Mouse (Mus musculus): ENCODE measurements at regions not wholly inside any gene's neighbourhood (a gene's known extent, or its start where the extent isn't known, plus 50 kb on each side); places are given as distances from the start of the nearest gene placed in this dataset.

- no peak for DNase-seq (ENCODE audit: low spot score in 2 of 2)
These were observed 189.1 kb upstream of the Bmp2 start for GRCm38 (mm10) chr2:133362693-133363443.

GRCm38 (mm10) chr2:133371490-133372215 is 180.3 kb upstream of the Bmp2 start:
- no peak for DNase-seq (ENCODE audit: low spot score in 2 of 2)

GRCm38 (mm10) chr2:133373543-133373942 is 178.4 kb upstream of the Bmp2 start:
- no peak for DNase-seq (ENCODE audit: low spot score in 2 of 2)

- DNase-seq (ENCODE audit: low spot score in 2 of 2) = peak; percentile 19 to 68
These were observed 170.9 kb upstream of the Bmp2 start for GRCm38 (mm10) chr2:133381054-133381453.

- no peak for DNase-seq (ENCODE audit: low spot score in 2 of 2)
These were observed 168.6 kb upstream of the Bmp2 start for GRCm38 (mm10) chr2:133383135-133383920.

- DNase-seq (ENCODE audit: low spot score in 2 of 2) = no peak
These were observed 166.7 kb upstream of the Bmp2 start for GRCm38 (mm10) chr2:133385297-133385696.

GRCm38 (mm10) chr2:133387349-133387748 is 164.6 kb upstream of the Bmp2 start:
- DNase-seq (ENCODE audit: low spot score in 2 of 2) = no peak

- DNase-seq (ENCODE audit: low spot score in 2 of 2) = peak in 1 of 2 experiments; percentile 5
These were observed 159.7 kb upstream of the Bmp2 start for GRCm38 (mm10) chr2:133392298-133392697.

GRCm38 (mm10) chr2:133397566-133397965 is 154.4 kb upstream of the Bmp2 start:
- DNase-seq (ENCODE audit: low spot score in 2 of 2) = no peak

GRCm38 (mm10) chr2:133399059-133399690 is 152.8 kb upstream of the Bmp2 start:
- DNase-seq (ENCODE audit: low spot score in 2 of 2) = no peak

- no peak for DNase-seq (ENCODE audit: low spot score in 2 of 2)
These were observed 151.0 kb upstream of the Bmp2 start for GRCm38 (mm10) chr2:133400963-133401362.

GRCm38 (mm10) chr2:133416990-133417581 is 134.9 kb upstream of the Bmp2 start:
- DNase-seq (ENCODE audit: low spot score in 2 of 2) = no peak

- DNase-seq (ENCODE audit: low spot score in 2 of 2) = no peak
These were observed 132.2 kb upstream of the Bmp2 start for GRCm38 (mm10) chr2:133419686-133420303.

- DNase-seq (ENCODE audit: low spot score in 2 of 2) = no peak
These were observed 126.4 kb upstream of the Bmp2 start for GRCm38 (mm10) chr2:133425538-133425937.

- DNase-seq (ENCODE audit: low spot score in 2 of 2) = no peak
These were observed 124.9 kb upstream of the Bmp2 start for GRCm38 (mm10) chr2:133427039-133427438.

- no peak for DNase-seq (ENCODE audit: low spot score in 2 of 2)
These were observed 122.4 kb upstream of the Bmp2 start for GRCm38 (mm10) chr2:133429369-133430062.

- DNase-seq (ENCODE audit: low spot score in 2 of 2) = no peak
These were observed 121.1 kb upstream of the Bmp2 start for GRCm38 (mm10) chr2:133430741-133431438.

- no peak for DNase-seq (ENCODE audit: low spot score in 2 of 2)
These were observed 119.7 kb upstream of the Bmp2 start for GRCm38 (mm10) chr2:133432141-133432813.
